Mouse (Mus musculus) layer of hippocampus, postnatal 14 days (tissue): ENCODE results near the gene Fras1. TPM values are rescaled to one million over a fixed set of nuclear protein-coding genes. Genes with fewer than 3 reads are reported as not detected.

Experiments
- DNase-seq, 2 experiments: peaks; one replicate each; pipeline ENCODE4 v3.0.0; 2021 to 2022; ENCODE audit warnings: low spot score in 2 of 2, mixed read lengths in 1 of 2
- total RNA-seq, 2 experiments: library from RNA; stranded (reverse); gene quantifications; 2 replicates each; pipeline ENCODE4 v1.2.3; 2021

The Fras1 gene
- total RNA-seq, 2 experiments from 2014 or later: 11.8 to 13.9 TPM

DNA sequence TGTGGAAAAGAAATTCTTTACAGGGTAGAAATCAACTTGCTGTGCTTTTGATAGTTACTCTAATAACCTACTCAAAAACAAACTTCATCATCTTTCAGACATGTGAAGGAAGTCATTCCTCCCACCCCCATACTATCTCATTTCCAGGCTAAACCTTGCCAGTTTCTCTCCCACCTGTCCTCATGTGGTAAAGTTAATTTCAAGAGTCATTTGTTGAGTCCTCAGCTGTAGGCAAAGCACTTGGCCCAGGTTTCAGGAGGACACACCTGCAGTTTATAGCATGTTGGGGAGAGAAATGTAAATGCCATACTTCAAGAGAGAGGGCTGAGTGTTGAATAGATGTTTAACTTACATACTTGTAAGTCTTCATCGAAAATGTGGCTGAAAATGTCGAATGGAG, 107.4 kb downstream of the Fras1 start:
- no peak for DNase-seq

DNA sequence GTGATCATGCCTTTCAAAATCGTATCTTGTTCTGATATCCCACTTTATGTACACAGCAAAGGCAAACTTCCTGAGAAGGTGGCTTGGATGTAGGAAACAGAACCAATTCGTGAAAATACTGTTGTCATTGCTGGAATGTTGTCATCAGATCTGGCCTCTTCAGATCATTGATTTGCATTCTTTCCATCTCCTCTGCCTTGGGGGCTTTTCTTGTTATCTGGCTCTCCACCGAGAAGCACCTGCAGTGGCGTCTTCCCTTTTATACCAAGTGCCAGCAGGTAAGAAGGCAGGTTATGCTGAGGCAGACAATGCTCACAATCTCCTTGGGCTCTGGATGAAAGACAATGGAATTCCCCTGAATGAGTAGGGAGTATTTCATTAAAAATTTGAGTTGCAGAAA, 108.3 kb downstream of the Fras1 start:
- DNase-seq: no peak

DNA sequence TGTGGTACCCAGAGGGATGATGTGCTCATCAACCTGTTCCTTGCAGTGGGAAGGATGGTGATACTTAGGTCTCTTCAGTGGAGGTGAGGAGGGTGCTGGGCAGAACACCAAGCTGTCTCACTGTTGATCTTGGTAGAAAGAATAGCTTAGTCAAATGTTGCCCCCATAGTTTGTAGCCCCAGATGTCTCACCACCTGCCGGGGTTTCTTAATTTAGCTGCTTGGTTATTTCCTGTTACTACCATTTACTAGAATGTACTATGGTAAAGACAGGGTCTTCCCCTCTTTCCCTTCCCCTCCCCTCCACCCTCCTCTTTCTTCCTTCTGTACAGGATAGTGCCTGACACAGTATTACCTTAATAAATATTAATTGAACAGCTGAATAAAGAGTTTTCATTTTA, 118.7 kb downstream of the Fras1 start:
- no peak for DNase-seq

DNA sequence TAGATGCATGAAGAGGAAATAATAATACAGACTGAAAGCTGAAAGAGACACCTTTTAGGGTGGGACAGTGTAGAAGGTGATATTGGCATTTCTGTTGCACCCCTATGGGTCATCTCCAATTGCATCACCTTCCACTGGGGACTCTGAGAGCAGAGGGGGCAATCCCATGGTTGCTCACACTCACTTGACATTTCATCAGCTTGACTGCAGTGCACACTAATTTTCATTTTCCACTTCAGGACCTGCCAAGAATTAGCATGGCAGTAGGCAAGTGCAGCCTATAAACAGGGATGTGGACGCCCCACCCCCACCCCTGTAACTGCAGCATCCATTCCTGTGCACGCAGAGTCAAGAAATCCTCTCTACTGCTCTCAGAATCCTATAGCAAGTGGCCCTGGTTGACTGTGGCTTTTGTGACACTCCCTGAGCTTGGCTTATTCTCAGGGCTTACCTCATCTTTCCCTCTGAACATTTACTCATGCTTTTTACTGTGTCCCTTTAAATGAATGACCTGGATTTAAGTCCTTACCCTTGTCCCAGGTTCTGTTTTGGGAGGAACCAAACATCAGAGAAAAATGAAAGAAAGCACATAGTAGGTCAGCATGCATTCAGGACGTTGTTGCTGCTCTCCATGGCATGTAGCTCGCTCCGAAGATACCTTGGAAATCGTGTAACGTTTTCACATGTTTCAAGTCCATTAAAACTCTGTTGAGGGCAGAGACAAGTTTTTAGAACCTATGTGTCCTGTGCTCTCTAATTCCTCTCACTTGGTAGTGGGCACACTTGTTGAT, 120.9 kb downstream of the Fras1 start:
- no peak for DNase-seq

DNA sequence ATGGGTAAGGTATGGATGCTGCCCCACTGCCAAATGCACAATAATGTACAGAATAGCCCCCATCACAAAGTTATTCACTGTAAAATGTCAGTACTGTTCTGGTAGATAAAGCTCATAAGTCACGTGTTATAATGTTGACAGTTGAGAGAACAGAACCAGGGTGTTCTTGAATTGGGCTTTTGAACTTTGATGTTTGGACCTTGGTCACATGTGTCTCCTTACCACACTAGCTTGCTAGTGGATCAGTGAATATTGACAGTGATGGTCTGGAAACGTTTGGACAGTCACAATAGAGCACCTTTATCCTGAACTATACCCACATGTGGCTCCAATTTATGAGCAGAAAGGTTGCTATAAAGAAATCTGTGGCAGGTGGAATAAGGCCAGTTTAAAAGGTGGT, 124.3 kb downstream of the Fras1 start:
- no peak for DNase-seq

DNA sequence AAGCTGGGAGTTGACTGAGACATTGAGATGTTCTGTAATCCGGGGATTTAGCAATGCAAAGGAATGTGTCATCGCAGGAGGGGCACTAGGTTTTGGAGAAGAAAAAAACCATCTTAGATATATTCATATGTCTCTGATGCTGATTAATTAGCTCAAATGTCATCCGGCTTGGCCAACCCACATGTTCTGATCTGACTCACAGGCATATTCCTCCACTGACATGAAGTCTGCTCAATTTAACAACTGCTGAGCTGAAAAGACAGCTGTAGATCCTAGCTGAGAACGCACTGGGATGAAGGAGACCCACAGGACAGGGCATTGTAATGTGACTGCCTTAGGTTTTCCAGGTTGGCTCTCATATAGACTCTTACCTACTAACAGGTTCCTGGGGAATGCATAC, 128.0 kb downstream of the Fras1 start:
- DNase-seq: no peak

DNA sequence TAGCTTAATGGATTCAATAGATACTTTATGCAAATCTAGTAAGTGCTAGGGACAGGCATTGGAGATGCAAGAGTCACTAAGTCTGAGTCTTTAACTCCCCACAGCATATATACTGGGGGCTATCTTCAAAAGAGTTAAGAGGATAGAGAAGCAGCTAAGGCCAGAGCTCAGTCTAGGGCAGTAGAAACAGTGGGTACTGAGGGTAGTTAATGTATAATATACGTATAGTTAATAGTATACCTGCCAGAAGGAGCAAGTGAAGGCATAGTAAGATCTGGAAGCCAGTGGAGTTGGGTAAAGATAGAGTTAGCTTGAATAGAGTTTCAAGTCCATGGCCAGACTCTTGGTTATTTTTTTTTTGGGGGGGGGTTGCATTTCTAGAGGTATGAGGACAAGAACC, 128.6 kb downstream of the Fras1 start:
- DNase-seq: no peak

DNA sequence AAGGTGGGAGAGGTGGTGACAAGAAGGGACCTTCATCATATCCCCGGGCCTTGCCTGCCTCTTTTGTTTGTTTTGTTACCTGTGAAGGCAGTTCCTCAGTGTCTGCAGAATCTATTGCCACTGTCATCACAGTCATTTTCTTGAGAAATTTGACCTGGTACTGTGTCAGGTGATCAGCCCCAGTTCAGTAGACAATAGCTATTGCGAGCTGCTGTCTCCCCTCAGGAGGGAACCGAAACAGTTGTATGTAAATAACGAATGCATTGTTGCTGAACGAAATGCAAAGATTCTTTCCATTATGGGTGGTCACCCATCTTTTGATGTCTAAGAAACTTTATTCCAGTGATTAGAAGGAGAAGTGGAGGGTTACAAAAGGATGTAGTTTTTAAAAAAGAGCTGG, 137.2 kb downstream of the Fras1 start:
- DNase-seq: no peak

DNA sequence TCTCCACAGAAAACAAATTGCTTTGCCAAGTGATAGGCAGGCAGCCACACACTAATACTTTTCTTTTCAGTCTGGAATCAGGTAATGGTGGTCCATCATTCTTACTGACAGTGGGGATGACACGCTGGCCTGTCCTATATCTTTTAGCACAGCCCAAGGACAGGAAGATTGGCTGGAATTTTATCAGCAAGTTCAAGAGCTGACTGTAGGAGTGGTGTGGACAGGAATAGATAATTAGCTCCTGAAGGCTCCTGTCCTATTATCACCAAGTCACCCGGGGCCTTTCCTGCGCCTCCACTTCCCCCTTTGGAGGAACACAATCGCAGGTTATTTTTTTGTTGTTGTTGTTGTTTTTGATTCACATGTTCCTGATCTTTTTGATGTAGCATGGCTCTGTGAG, 139.6 kb downstream of the Fras1 start:
- no peak for DNase-seq

DNA sequence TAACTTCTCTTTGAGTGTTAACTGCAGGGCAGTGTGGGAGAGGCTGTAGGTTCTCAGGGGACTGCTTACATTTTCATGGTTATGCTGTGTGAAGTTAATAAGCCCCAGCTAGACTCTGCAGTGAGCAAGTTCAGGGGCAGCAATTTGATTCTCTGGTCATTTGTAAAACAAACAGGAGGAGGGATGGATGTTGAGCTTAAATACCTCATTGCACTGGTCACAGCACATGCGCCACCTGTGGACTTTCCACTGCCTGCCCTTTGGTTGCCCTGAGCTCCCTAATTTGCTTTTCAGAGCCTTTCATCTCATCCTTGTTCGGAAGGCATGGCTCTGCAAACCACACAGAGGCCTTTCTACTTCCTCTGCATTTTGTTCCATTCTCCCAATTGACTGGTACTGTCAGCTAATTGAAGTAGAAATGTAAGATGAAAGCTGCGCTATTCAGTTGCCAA, 142.1 kb downstream of the Fras1 start:
- no peak for DNase-seq

DNA sequence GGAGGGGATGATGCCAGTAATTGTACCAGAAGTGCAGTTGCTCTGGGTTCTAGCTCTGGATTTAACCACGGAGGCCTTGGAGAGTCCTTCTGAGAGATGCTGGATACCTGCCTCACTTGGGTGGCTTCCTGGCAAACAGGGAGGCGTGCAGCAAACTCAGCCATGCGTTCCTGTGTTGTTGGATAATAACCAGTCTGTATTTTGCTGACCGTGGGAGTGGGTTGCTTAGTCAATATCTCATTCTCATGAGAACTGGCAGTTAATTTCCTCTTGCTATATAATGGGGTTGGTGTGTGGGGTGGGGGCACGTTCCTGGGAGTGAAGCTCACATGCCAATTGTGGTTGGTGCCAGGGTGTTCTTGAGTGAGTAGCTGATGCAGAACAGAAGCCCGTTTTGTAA, 142.6 kb downstream of the Fras1 start:
- DNase-seq: peak; percentile 20 to 37

DNA sequence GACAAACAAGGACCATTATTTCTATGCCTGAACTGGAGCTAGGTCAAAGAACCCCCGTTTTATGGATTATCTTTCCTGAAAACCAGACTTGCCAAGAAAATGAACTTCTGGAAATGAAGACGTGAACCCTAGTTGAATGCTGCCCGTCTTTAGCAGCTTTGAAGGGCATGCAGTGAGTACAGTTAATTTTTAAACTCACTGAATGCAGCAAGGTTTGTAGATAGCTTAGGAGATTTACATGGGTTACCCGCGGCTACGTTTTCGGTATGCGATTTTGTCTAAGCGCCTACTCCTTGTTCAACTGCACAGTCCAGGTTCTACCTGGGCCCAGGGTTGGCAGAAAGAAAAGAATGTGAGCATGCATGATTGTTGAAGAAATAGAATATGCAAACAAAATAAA, 147.8 kb downstream of the Fras1 start:
- DNase-seq: no peak

DNA sequence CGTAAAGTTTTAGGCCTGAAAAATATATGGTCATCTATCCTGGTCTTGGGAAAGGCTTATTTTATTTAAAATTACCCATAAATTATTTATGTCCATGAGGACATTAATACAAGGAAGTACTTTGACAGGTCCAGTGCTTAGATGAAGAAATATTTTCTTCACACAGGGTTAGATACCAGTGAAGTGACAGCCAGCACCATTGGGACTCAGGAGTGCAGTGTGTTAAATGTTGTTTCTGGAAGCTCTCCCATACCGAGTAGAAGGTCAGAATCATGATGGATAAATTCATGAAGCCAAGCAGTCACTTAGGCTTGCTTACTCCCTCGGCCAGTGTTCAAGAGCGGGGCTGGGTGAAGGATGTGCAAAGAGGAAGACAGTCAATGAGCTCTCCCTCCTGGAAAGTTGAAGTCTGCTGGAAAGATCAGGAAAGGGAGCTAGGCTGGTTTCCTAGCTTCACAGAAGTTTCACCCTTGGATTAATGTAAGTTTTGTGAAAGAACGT, 149.2 kb downstream of the Fras1 start:
- DNase-seq: no peak

DNA sequence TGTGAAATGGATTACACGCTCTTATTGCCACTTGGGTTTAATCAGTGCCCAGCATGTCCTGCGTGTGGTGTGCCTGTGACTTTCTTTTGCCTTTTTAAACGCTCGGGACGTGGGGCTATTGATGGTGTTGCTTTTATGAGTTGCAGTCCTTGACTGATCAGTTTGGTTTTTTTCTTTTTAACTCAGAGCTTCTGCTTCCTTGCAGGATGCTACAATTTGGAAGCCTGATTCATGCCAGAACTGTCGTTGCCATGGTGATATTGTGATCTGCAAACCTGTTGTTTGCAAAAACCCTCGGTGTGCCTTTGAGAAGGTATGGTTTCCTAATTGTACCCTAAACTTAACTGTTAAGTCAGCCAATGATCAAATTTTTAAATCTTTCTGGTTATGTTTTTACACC, 154.5 kb downstream of the Fras1 start:
- peak; percentile 24 to 42 for DNase-seq

DNA sequence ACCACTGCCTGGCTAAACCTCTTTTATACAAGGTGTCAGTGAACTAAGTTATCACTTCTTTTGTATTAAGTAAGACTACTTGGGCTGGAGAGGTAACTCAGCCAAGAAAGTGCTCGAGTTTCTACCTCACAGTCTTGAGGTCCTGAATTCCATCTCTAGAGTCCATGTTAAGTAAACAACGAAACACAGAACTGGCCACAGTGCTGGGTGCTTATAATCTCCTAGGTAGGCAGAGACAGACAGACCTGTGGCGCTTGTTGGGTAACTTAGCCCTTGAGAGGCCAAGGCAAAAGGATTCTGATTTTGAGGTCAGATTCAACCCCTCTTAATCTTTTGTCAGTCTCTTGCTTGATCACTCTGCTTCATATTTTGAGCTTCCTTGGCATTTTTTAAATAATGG, 156.8 kb downstream of the Fras1 start:
- DNase-seq: no peak

DNA sequence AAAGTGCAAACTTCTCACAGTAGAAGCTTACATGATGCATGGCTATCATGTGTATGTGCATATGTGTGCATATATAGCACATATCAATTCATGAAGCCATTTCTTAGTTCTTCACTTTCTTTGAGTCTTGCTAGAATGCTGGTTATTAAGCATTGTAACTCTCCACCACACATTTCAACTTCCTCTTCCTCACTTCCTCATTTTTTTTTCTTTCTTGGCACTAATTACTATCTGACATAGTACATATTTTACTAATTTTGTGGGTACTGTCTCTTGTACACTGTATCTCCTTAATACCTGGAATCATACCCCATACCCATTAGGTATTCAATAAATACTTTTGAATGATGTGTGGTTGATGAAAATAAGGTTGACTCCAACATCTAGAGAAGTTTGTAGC, 158.2 kb downstream of the Fras1 start:
- DNase-seq: no peak

DNA sequence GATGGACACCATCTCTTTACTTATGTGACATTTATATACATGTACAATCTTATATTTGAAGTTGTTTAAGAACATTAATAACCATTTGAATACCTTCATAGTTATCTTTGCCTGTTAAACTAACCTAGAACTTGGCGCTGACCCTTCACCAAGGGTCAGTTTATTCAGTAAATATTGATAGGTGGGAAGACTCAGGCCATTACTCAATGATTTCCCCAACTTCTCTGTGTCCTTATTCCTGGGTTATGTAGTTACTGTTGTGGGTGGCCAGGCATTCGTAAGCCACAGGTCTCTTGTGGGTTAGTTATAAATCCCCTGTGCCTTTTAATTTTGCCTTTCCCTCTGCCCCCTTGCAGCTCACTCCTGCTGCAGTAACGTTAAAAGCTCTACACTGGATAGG, 162.8 kb downstream of the Fras1 start:
- no peak for DNase-seq

DNA sequence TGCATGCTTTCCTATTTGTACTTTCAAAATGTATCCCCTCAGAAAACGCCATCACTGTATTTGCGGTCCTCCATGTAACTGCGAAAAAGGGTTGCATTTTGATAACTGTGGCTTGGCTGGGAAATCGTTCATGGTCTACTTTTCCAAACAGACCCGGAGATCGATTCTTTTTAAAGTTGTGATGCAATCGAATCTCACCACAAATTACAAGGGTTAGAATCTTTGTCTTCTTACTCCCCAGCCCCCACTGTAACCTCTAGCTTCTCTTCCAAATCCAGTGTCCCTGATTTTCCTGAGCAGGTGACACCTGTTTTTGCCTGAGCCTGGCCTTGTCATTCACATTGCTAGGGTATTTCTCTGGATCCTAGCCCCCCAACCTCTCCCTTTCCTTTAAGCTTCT, 163.2 kb downstream of the Fras1 start:
- no peak for DNase-seq

DNA sequence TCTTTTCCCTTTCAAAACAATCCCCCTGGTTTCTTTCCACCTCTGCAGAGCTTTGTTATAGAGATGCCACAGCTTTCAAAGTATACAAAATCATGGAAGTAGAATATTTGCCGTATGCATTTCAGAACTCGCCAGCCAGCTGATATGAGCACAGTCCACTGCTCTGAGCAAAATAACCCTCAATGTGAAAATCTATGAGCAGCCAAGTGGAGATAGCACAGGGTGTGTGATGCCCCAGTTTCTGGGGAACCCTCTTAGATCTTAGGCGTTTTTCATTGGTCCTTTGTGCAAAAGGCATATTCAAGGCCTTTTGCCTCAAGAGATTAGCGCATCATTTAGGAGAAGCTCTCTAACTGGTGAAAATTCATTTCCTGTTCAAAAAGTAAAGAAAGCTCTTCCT, 170.4 kb downstream of the Fras1 start:
- DNase-seq: no peak

DNA sequence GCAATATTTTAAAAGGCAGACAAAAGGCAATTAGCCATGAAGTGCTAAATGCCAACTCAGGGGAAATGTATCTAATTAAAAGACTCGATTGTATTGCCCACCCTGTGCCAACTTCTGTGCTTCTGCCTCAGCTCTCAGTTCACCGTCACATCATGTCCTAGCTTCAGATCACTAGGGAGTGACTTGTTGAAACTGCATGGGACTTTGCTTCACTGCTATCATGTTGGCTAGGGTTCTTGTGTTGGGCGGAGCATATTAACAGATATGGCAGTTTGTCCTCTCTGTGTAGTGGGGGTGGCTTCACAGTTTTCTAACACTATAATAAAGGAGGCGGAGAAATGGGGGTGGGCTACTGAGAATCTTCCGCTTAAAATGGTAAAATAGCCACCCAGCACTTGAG, 172.2 kb downstream of the Fras1 start:
- DNase-seq: peak in 1 of 2 experiments; percentile 4

DNA sequence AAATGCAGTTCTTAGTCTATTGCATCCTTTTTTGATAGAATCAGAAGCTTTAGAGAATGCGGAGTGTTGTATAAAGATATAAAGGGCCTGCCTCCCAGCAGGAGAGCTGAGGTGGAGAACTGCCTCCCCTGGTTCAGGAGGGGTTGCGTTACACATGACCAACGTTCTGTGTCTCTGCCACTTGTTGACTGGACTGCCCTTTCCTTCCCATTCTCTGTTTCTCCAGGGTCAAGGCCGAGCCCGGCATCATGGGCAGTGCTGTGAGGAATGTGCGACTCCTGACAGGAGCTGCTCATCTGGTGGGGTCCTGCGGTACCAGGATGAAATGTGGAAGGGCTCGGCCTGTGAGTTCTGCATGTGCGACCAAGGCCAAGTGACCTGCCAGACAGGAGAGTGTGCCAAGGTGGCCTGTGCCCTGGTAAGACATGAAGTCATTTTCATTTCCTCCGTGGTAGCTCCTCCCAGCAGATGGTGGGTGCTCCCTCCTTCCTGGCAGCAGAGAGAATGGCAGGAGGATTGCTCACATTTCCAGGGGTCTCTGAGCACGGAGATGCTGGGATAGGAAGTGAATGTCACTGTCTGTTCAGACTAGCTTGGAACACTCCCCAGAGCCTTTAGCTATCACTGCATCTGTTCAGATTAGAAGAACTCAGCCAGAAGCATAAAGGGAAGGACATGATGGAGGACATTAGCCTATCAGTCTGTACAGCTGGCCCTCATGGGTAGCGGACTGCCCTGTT, 181.4 kb downstream of the Fras1 start:
- DNase-seq: no peak

DNA sequence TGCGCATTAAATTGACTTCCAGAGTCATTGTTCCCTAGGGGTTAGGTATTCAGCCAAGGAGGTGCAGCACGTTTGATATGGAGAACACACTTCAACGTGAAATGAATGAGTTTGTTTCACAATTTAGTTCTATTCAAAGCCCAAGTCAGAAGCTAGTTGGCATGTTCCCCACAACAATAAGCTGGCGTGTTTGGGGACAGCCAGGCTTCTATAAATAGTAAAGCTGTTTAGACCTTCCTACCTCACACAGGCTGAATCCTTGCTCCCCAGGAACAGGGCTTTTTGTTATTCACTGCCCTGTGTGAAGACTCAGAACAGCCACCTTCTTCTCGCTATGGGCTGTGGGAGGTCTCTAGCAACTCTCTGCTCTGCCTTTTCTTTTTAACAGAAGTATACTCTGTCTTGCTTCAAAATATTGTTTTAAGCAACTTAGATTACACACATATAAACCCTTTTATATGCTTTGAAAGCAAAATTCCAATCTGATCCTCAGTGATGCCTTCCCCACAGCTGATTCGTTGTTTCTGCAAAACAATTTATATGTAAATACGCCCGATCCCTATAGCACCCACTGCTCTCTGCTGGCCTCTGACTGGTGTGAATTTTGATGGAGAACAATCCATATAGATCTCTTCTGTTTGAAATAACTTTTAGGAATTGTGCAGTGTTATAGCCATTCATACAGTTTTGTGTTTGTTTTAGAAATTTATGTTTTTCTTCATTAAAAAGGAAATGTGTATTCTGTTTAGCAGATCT, 184.5 kb downstream of the Fras1 start:
- DNase-seq: no peak
